Mouse (Mus musculus) heart, embryonic 10.5 days (tissue): Measurements from ENCODE around the gene Ncoa7. TPM values are rescaled to one million over a fixed set of nuclear protein-coding genes. Genes with fewer than 3 reads are reported as not detected.

Source experiments
- DNase-seq: peaks from one replicate; pipeline ENCODE4 v3.0.0-alpha.2; 2017; ENCODE audit warnings: low spot score
- H3K27ac ChIP-seq: fragments of 300-500 bp; sonication (generic); 2 replicates; pipeline ENCODE4 v1.5.1; 2016; ENCODE audit warnings: mild to moderate bottlenecking
- H3K27me3 ChIP-seq: fragments of 300-500 bp; sonication (generic); 2 replicates; pipeline ENCODE4 v1.6.1; 2016; ENCODE audit warnings: mild to moderate bottlenecking; ENCODE audit not compliant: poor library complexity, insufficient read depth, severe bottlenecking
- H3K36me3 ChIP-seq: fragments of 300-500 bp; sonication (generic); 2 replicates; pipeline ENCODE4 v1.6.1; 2016; ENCODE audit warnings: mild to moderate bottlenecking, moderate library complexity
- H3K4me1 ChIP-seq: fragments of 300-500 bp; sonication (generic); 2 replicates; pipeline ENCODE4 v1.6.1; 2016; ENCODE audit warnings: mild to moderate bottlenecking
- H3K4me3 ChIP-seq: fragments of 300-500 bp; sonication (generic); 2 replicates; pipeline ENCODE4 v1.5.1; 2016; ENCODE audit warnings: mild to moderate bottlenecking, moderate library complexity
- H3K9me3 ChIP-seq: fragments of 300-500 bp; sonication (generic); 2 replicates; pipeline ENCODE4 v1.6.1; 2016; ENCODE audit warnings: mild to moderate bottlenecking, moderate library complexity
- WGBS: fragments of 180-500 bp; shearing (Covaris S2); methylation state at CpG from one replicate; pipeline ENCODE4 v1.1.7; 2016; 5-methylcytosine and 5-hydroxymethylcytosine counted together
- polyA plus RNA-seq: library from polyadenylated mRNA; unstranded; fragments of >200 nt; fragmentation: Nextera tagmentation; extraction: Ambion mirVana; gene quantifications from 2 replicates; pipeline ENCODE4 v1.2.1, GENCODE M21; 2016

The Ncoa7 gene
- polyA plus RNA-seq, 1 experiment from 2014 or later, result 7.1 TPM

GRCm38 (mm10) chr10:30752485-30752884 is 50.6 kb downstream of the Ncoa7 start:
- no peak for DNase-seq
- Histone ChIP-seq H3K27me3 (no peaks in the 10 kb centered on the region), H3K36me3 (no peaks in the 10 kb centered on the region; the same call in 1 of the 2 replicates), H3K4me3 (no peak overlapping the region), H3K27ac (no peak overlapping the region), H3K9me3 (no peaks in the 10 kb centered on the region), H3K4me1 (peaks cover 6% of the 10 kb centered on the region)
- WGBS, result 87% methylated on average over 3 of the region's 3 CpGs

- Histone ChIP-seq H3K27ac (no peak overlapping the region), H3K4me3 (no peak overlapping the region), H3K4me1 (peaks cover 6% of the 10 kb centered on the region), H3K9me3 (no peaks in the 10 kb centered on the region), H3K27me3 (no peaks in the 10 kb centered on the region), H3K36me3 (no peaks in the 10 kb centered on the region; the same call in 1 of the 2 replicates)
- DNase-seq, result no peak
- 90% methylated on average over 4 of the region's 4 CpGs for WGBS
Observed at GRCm38 (mm10) chr10:30751586-30751985, 51.5 kb downstream of the Ncoa7 start.

GRCm38 (mm10) chr10:30749807-30750206 is 53.3 kb downstream of the Ncoa7 start:
- H3K4me3 ChIP-seq, result no peak overlapping the region
- H3K27ac ChIP-seq, result 0 out of 2 replicates have a peak overlapping the region, but pooled peaks have one; percentile 17
- 74% methylated on average over 4 of the region's 4 CpGs for WGBS
- H3K36me3 ChIP-seq, result no peaks in the 10 kb centered on the region; the same call in 1 of the 2 replicates
- H3K4me1 ChIP-seq, result peaks cover 2% of the 10 kb centered on the region
- peak; percentile 80 for DNase-seq
- no peaks in the 10 kb centered on the region for H3K9me3 ChIP-seq
- H3K27me3 ChIP-seq, result no peaks in the 10 kb centered on the region

GRCm38 (mm10) chr10:30745238-30745974 is 57.7 kb downstream of the Ncoa7 start:
- no peaks in the 10 kb centered on the region; the same call in 1 of the 2 replicates for H3K36me3 ChIP-seq
- no peak for DNase-seq
- no peaks in the 10 kb centered on the region for H3K9me3 ChIP-seq
- 82% methylated on average over 3 of the region's 3 CpGs for WGBS
- no peak overlapping the region for H3K4me3 ChIP-seq
- no peak overlapping the region for H3K27ac ChIP-seq
- H3K4me1 ChIP-seq, result no peaks in the 10 kb centered on the region
- no peaks in the 10 kb centered on the region for H3K27me3 ChIP-seq

- Histone ChIP-seq H3K36me3 (no peaks in the 10 kb centered on the region; the same call in 1 of the 2 replicates), H3K4me3 (no peak overlapping the region), H3K9me3 (no peaks in the 10 kb centered on the region), H3K4me1 (no peaks in the 10 kb centered on the region), H3K27ac (no peak overlapping the region), H3K27me3 (no peaks in the 10 kb centered on the region)
- DNase-seq, result no peak
Observed at GRCm38 (mm10) chr10:30743275-30743674, 59.9 kb downstream of the Ncoa7 start.

- no peaks in the 10 kb centered on the region for H3K9me3 ChIP-seq
- DNase-seq, result no peak
Observed at GRCm38 (mm10) chr10:30738403-30738802, 64.7 kb downstream of the Ncoa7 start.

GRCm38 (mm10) chr10:30737323-30737722 is 65.8 kb downstream of the Ncoa7 start:
- whole genome bisulfite sequencing, result 83% methylated on average over 2 of the region's 2 CpGs
- H3K4me1 ChIP-seq, result no peaks in the 10 kb centered on the region
- no peak for DNase-seq
- H3K27ac ChIP-seq, result no peak overlapping the region
- H3K36me3 ChIP-seq, result no peaks in the 10 kb centered on the region; the same call in 1 of the 2 replicates
- H3K9me3 ChIP-seq, result no peaks in the 10 kb centered on the region
- H3K27me3 ChIP-seq, result no peaks in the 10 kb centered on the region
- H3K4me3 ChIP-seq, result no peak overlapping the region

More at GRCm38 (mm10) chr10:30738403-30738802, 64.7 kb downstream of the Ncoa7 start:
- Histone ChIP-seq H3K36me3 (no peaks in the 10 kb centered on the region; the same call in 1 of the 2 replicates), H3K27me3 (no peaks in the 10 kb centered on the region), H3K4me1 (no peaks in the 10 kb centered on the region), H3K4me3 (no peak overlapping the region), H3K27ac (no peak overlapping the region)
- WGBS, result 93% methylated on average over 3 of the region's 3 CpGs

GRCm38 (mm10) chr10:30733148-30733785 is 69.9 kb downstream of the Ncoa7 start:
- no peaks in the 10 kb centered on the region for H3K36me3 ChIP-seq

GRCm38 (mm10) chr10:30731321-30731914 is 71.7 kb downstream of the Ncoa7 start:
- H3K36me3 ChIP-seq, result no peaks in the 10 kb centered on the region
- H3K9me3 ChIP-seq, result no peaks in the 10 kb centered on the region
- DNase-seq, result no peak
- H3K4me1 ChIP-seq, result peaks cover 11% of the 10 kb centered on the region; the same call in 1 of the 2 replicates
- 75% methylated on average over 3 of the region's 3 CpGs for WGBS
- H3K27ac ChIP-seq, result 0 out of 2 replicates have a peak overlapping the region, but pooled peaks have one; percentile 16
- H3K4me3 ChIP-seq, result no peak overlapping the region
- no peaks in the 10 kb centered on the region for H3K27me3 ChIP-seq

More at GRCm38 (mm10) chr10:30733148-30733785, 69.9 kb downstream of the Ncoa7 start:
- Histone ChIP-seq H3K4me3 (no peak overlapping the region), H3K4me1 (peaks cover 11% of the 10 kb centered on the region; the same call in 1 of the 2 replicates), H3K27me3 (no peaks in the 10 kb centered on the region), H3K27ac (no peak overlapping the region), H3K9me3 (no peaks in the 10 kb centered on the region)
- WGBS, result 77% methylated on average over 2 of the region's 2 CpGs
- no peak for DNase-seq

- H3K4me1 ChIP-seq, result peaks cover 11% of the 10 kb centered on the region; the same call in 1 of the 2 replicates
- H3K4me3 ChIP-seq, result no peak overlapping the region
- no peaks in the 10 kb centered on the region for H3K36me3 ChIP-seq
- 63% methylated on average over 1 of the region's 1 CpGs for WGBS
- H3K27ac ChIP-seq, result no peak overlapping the region
- no peak for DNase-seq
- no peaks in the 10 kb centered on the region for H3K27me3 ChIP-seq
- no peaks in the 10 kb centered on the region for H3K9me3 ChIP-seq
Observed at GRCm38 (mm10) chr10:30730791-30731190, 72.3 kb downstream of the Ncoa7 start.

GRCm38 (mm10) chr10:30729157-30730096 is 73.7 kb downstream of the Ncoa7 start:
- no peak overlapping the region for H3K27ac ChIP-seq

GRCm38 (mm10) chr10:30723014-30723413 is 80.1 kb downstream of the Ncoa7 start:
- H3K27ac ChIP-seq, result no peak overlapping the region
- H3K4me3 ChIP-seq, result no peak overlapping the region
- WGBS, result 95% methylated on average over 1 of the region's 1 CpGs
- H3K9me3 ChIP-seq, result no peaks in the 10 kb centered on the region
- no peaks in the 10 kb centered on the region for H3K4me1 ChIP-seq
- no peak for DNase-seq
- peaks cover 9% of the 10 kb centered on the region; the same call in 1 of the 2 replicates for H3K36me3 ChIP-seq
- no peaks in the 10 kb centered on the region for H3K27me3 ChIP-seq

More at GRCm38 (mm10) chr10:30729157-30730096, 73.7 kb downstream of the Ncoa7 start:
- Histone ChIP-seq H3K27me3 (no peaks in the 10 kb centered on the region), H3K9me3 (no peaks in the 10 kb centered on the region), H3K36me3 (no peaks in the 10 kb centered on the region), H3K4me1 (peaks cover 11% of the 10 kb centered on the region; the same call in 1 of the 2 replicates), H3K4me3 (no peak overlapping the region)
- WGBS, result 79% methylated on average over 5 of the region's 5 CpGs
- no peak for DNase-seq
